Mouse (Mus musculus): ENCODE data around the gene Myo1h.

- TF ChIP-seq CTCF (IDR thresholded peaks at IDR 0.05; ENCODE audit: borderline replicate concordance, control insufficient read depth, extremely low read depth, insufficient read depth, low read length, poor library complexity) = no peak
- TF ChIP-seq POLR2A (IDR thresholded peaks at IDR 0.05; ENCODE audit: control insufficient read depth, extremely low read depth, insufficient read depth, low read length, poor library complexity) = no peak
These were observed 58.0 kb downstream of the Myo1h start for GRCm38 (mm10) chr5:114347005-114347404.
